19 mouse cellular contexts compared by ENCODE assay signal in genomic region chr1:158447956-158448355, GRCm38 (mm10).
"Had no signal": no experiment of that assay in that cellular context is flagged by ENCODE, and none has a peak within 500 bp of the region (broad histone marks: within the 10 kb centered on the region; RNA-seq: fewer than 3 reads in every experiment).

No protein-coding gene starts in this region.

- H3K27me3 ChIP-seq: liver, embryonic 12.5 days; liver, embryonic 15.5 days; lung, embryonic 15.5 days had no signal

- H3K36me3 ChIP-seq: limb, embryonic 10.5 days; limb, embryonic 13.5 days; liver, embryonic 12.5 days; liver, embryonic 15.5 days; lung, embryonic 15.5 days had no signal

- H3K9me3 ChIP-seq: limb, embryonic 10.5 days; limb, embryonic 13.5 days; liver, embryonic 12.5 days; liver, embryonic 15.5 days; lung, embryonic 15.5 days had no signal

- H3K4me1 ChIP-seq: liver, embryonic 12.5 days; liver, embryonic 15.5 days; lung, embryonic 15.5 days had no signal

- DNase-seq: kidney, adult 2 months; kidney, postnatal 25 days; layer of hippocampus, adult 9-11 months; liver; lung, adult 18-20 months; lung, postnatal 10 days; lung, postnatal 36 days; thymus, adult 2 months; thymus, postnatal 14 days; thymus, postnatal 4 days had no signal

- H3K27ac ChIP-seq: kidney, postnatal 0 days; layer of hippocampus, adult 2 months; limb, embryonic 10.5 days; limb, embryonic 13.5 days; liver, embryonic 12.5 days; liver, embryonic 15.5 days; lung, embryonic 15.5 days; stomach, postnatal 0 days had no signal

- H3K9ac ChIP-seq: limb, embryonic 13.5 days; liver, embryonic 12.5 days; liver, embryonic 15.5 days; lung, embryonic 15.5 days had no signal

- H3K4me2 ChIP-seq: limb, embryonic 13.5 days; liver, embryonic 12.5 days; liver, embryonic 15.5 days; lung, embryonic 15.5 days had no signal

- H3K4me3 ChIP-seq: layer of hippocampus, adult 2 months; limb, embryonic 10.5 days; limb, embryonic 13.5 days; liver, embryonic 12.5 days; liver, embryonic 15.5 days; lung, embryonic 15.5 days had no signal

- ATAC-seq: intestine, postnatal 0 days; liver, embryonic 12.5 days had no signal
